Mouse (Mus musculus): ENCODE results near the gene Lrrc1.

GRCm38 (mm10) chr9:77439371-77439770 is 105.3 kb downstream of the Lrrc1 start:
- TF ChIP-seq CTCF (conservative IDR thresholded peaks at IDR 0.05; ENCODE audit: low read length), result no peak
- TF ChIP-seq NANOG (IDR thresholded peaks at IDR 0.05; ENCODE audit: borderline replicate concordance, low read length), result no peak
- no peak for TF ChIP-seq POU5F1 (IDR thresholded peaks at IDR 0.05; ENCODE audit: borderline replicate concordance, low read length)
